Mouse (Mus musculus) intestine, embryonic 14.5 days (tissue): ENCODE measurements around the gene Fbxl17. TPM values are rescaled to one million over a fixed set of nuclear protein-coding genes. Genes with fewer than 3 reads are reported as not detected.

Experiments used
- ATAC-seq: fragments of 200-750 bp; cut with Nextera tagmentation; replicated peaks from 2 replicates; pipeline ENCODE4 v1.8.0; 2017; ENCODE audit warnings: low read depth, moderate number of reproducible peaks, moderate TSS enrichment, moderate library complexity; ENCODE audit not compliant: low FRiP score, low TSS enrichment
- DNase-seq: peaks from one replicate; pipeline ENCODE4 v3.0.0-alpha.2; 2018; ENCODE audit warnings: low spot score
- H3K27ac ChIP-seq: fragments of 300-500 bp; sonication (generic); 2 replicates; pipeline ENCODE4 v1.5.1; 2014; ENCODE audit warnings: low read depth, mild to moderate bottlenecking, control low read depth
- H3K27me3 ChIP-seq: fragments of 300-500 bp; sonication (generic); replicated peaks from 2 replicates; pipeline ENCODE4 v1.6.1; 2014; ENCODE audit warnings: low read length, control low read depth; ENCODE audit not compliant: control insufficient read depth, insufficient read depth
- H3K36me3 ChIP-seq: fragments of 300-500 bp; sonication (generic); 2 replicates; pipeline ENCODE4 v1.6.1; 2014; ENCODE audit warnings: low read length, control low read depth; ENCODE audit not compliant: control insufficient read depth, insufficient read depth
- H3K4me1 ChIP-seq: fragments of 300-500 bp; sonication (generic); replicated peaks from 2 replicates; pipeline ENCODE4 v1.6.1; 2014; ENCODE audit warnings: low read length, control low read depth, mixed read lengths; ENCODE audit not compliant: control insufficient read depth, insufficient read depth
- H3K4me2 ChIP-seq: fragments of 300-500 bp; sonication (generic); 2 replicates; pipeline ENCODE4 v1.6.1; 2014; ENCODE audit warnings: low read length
- H3K4me3 ChIP-seq: fragments of 300-500 bp; sonication (generic); 2 replicates; pipeline ENCODE4 v1.5.1; 2014; ENCODE audit warnings: low read depth, low read length, control low read depth, mixed read lengths
- H3K9ac ChIP-seq: fragments of 300-500 bp; sonication (generic); 2 replicates; pipeline ENCODE4 v1.6.1; 2014; ENCODE audit warnings: mild to moderate bottlenecking, low read length
- H3K9me3 ChIP-seq: fragments of 300-500 bp; sonication (generic); 2 replicates; pipeline ENCODE4 v1.6.1; 2016; ENCODE audit warnings: low read length, control low read depth; ENCODE audit not compliant: control insufficient read depth
- WGBS: fragments of 180-500 bp; shearing (Covaris S2); extraction: QIAGEN DNeasy Blood & Tissue Kit; methylation state at CpG from one replicate; pipeline ENCODE4 v1.1.7; 2014; 5-methylcytosine and 5-hydroxymethylcytosine counted together
- microRNA-seq: library from miRNA; unstranded; fragments of <30 nt; microRNA quantifications from one replicate; pipeline ENCODE4, GENCODE M21; 2016
- polyA plus RNA-seq: library from polyadenylated mRNA; unstranded; fragments of >200 nt; fragmentation: Nextera tagmentation; extraction: Ambion mirVana; gene quantifications from 2 replicates; pipeline ENCODE4 v1.2.1, GENCODE M21; 2014

Gene Fbxl17
- polyA plus RNA-seq, 1 experiment from 2014 or later: 7.5 TPM

- H3K27ac ChIP-seq: peak overlapping the region; percentile 62; the same call in 1 of the 2 replicates
- ATAC-seq: peak; percentile 73
Measured at GRCm38 (mm10) chr17:63008277-63008676, 491.5 kb downstream of the Fbxl17 start.

GRCm38 (mm10) chr17:63007876-63008275 lies 491.9 kb downstream of the Fbxl17 start:
- no peak for ATAC-seq
- H3K4me2 ChIP-seq: no peak overlapping the region

More at GRCm38 (mm10) chr17:63008277-63008676, 491.5 kb downstream of the Fbxl17 start:
- WGBS: 21% methylated on average over 5 of the region's 5 CpGs
- peaks cover 35% of the 10 kb centered on the region; the same call in 1 of the 2 replicates for H3K4me1 ChIP-seq
- H3K9me3 ChIP-seq: no peaks in the 10 kb centered on the region
- no peaks in the 10 kb centered on the region for H3K36me3 ChIP-seq
- no peak overlapping the region for H3K4me3 ChIP-seq
- no peak overlapping the region for H3K4me2 ChIP-seq
- no peaks in the 10 kb centered on the region for H3K27me3 ChIP-seq
- H3K9ac ChIP-seq: no peak overlapping the region
- peak; percentile 75 for DNase-seq

More at GRCm38 (mm10) chr17:63007876-63008275, 491.9 kb downstream of the Fbxl17 start:
- H3K9ac ChIP-seq: no peak overlapping the region
- 53% methylated on average over 12 of the region's 12 CpGs for WGBS
- H3K9me3 ChIP-seq: no peaks in the 10 kb centered on the region
- H3K27ac ChIP-seq: peak overlapping the region; percentile 62; the same call in 1 of the 2 replicates
- peaks cover 32% of the 10 kb centered on the region; the same call in 1 of the 2 replicates for H3K4me1 ChIP-seq
- no peak overlapping the region for H3K4me3 ChIP-seq
- H3K36me3 ChIP-seq: no peaks in the 10 kb centered on the region
- DNase-seq: no peak
- no peaks in the 10 kb centered on the region for H3K27me3 ChIP-seq

Small RNA genes lying within 50 kb of the gene (microRNA-seq; reads per million reads assigned to microRNA genes)
- not detected for gene Gm24813
